ENCODE assay signal across 16 mouse cellular contexts in the genomic region with DNA sequence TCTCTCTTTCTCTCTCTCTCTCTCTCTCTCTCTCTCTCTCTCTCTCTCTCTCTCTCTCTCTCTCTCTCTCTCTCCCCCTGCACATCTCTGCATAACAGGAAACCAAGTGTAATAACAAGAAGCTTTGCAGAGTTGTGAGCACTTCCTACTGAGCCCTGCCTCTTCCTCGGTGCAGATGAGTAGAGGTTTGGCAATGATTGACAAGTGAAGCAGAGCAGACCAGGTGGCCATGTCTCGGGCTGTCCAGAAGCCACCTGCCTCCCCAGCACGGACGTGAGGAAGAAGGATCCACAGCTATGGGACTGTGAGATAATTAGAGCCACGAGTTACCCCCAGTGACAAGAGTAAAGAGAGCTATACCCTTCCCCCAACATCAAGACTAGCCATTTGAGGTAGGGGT. TPM values are rescaled to one million over a fixed set of nuclear protein-coding genes. Genes with fewer than 3 reads are reported as not detected.
DNase-seq lines count a peak whose midpoint lies in the region; TF ChIP-seq lines count a peak whose summit lies in the region.
"Had no signal": no experiment of that assay in that cellular context is flagged by ENCODE, and none has a peak within 500 bp of the region (broad histone marks: within the 10 kb centered on the region; RNA-seq: fewer than 3 reads in every experiment).

No protein-coding gene starts in this region.

- no peak for TF ChIP-seq POLR2A in CH12.LX (IDR thresholded peaks at IDR 0.05; ENCODE audit: low read depth, low read length)

- no peaks in the 10 kb centered on the region for H3K79me2 ChIP-seq in CH12.LX (replicated peaks; ENCODE audit: control insufficient read depth, extremely low read depth, insufficient read depth, poor library complexity, severe bottlenecking)

- H3K4me2 ChIP-seq in CH12.LX (ENCODE audit: insufficient read depth, low read depth, poor library complexity, severe bottlenecking): no peak overlapping the region
- H3K4me2 ChIP-seq: embryonic facial prominence, embryonic 13.5 days; forebrain, embryonic 12.5 days; liver, embryonic 13.5 days had no signal

- H3K36me3 ChIP-seq in CH12.LX (replicated peaks in 1 of 2; ENCODE audit: control insufficient read depth in 1 of 2, insufficient read depth in 1 of 2, low read length in 1 of 2): peaks cover 0 to 31% of the 10 kb centered on the region in 2 experiments
- H3K36me3 ChIP-seq: embryonic facial prominence, embryonic 13.5 days; forebrain, embryonic 12.5 days; liver, embryonic 13.5 days had no signal

- dilution Hi-C loops in CH12.LX (cut with MboI; ENCODE audit: extremely low pct_ligation_motif_present, extremely low pct_unique_long_range_greater_than_20kb, low sequenced_read_pairs): no loop called here

- H3K27ac ChIP-seq in CH12.LX (ENCODE audit: insufficient read depth, low read depth): no peak overlapping the region
- H3K27ac ChIP-seq: embryonic facial prominence, embryonic 13.5 days; forebrain, embryonic 12.5 days; hindbrain, postnatal 0 days; liver, embryonic 13.5 days had no signal

- peaks cover 31 to 67% of the 10 kb centered on the region in 2 experiments for H3K4me1 ChIP-seq in CH12.LX (ENCODE audit: control insufficient read depth in 1 of 2, insufficient read depth in 2 of 2)

- peaks cover 3% of the 10 kb centered on the region for H3K9me3 ChIP-seq in CH12.LX (replicated peaks; ENCODE audit: low read length)
- H3K9me3 ChIP-seq: embryonic facial prominence, embryonic 13.5 days; forebrain, embryonic 12.5 days; liver, embryonic 13.5 days had no signal

- in situ Hi-C loops in CH12.LX (cut with MboI; ENCODE audit: low pct_ligation_motif_present, low pct_unique_long_range_greater_than_20kb, low sequenced_read_pairs): no loop called here

- TF ChIP-seq CTCF in CH12.LX (conservative IDR thresholded peaks at IDR 0.05 in 1 of 2, IDR thresholded peaks at IDR 0.05 in 1 of 2; ENCODE audit: low read depth in 2 of 2, low read length in 2 of 2): no peak

- no peak overlapping the region for H3K4me3 ChIP-seq in CH12.LX (replicated peaks in 1 of 3; ENCODE audit: low read depth in 2 of 3, low read length in 2 of 3, poor library complexity in 1 of 3)
- H3K4me3 ChIP-seq: embryonic facial prominence, embryonic 13.5 days; forebrain, embryonic 12.5 days; liver, embryonic 13.5 days had no signal

- TF ChIP-seq EP300 in CH12.LX (IDR thresholded peaks at IDR 0.05; ENCODE audit: low read length): no peak

- DNase-seq in spleen, adult 18-20 months: peak; percentile 33 to 39
- DNase-seq in spleen, adult 12 weeks (ENCODE audit: low spot score): no peak
- DNase-seq in CH12.LX (ENCODE audit: extremely low read depth): peak; percentile 58
- DNase-seq in natural killer cell, adult 2 months (ENCODE audit: low spot score in 2 of 2): peak; percentile 42 to 64
- DNase-seq in thymus, postnatal 4 days: peak; percentile 49
- DNase-seq in embryo, embryonic 10 days (ENCODE audit: low spot score): no peak
- DNase-seq in kidney, adult 18-20 months: no peak
- DNase-seq: adrenal gland, postnatal 10 days; cerebellum, postnatal 36 days; heart, adult 18-20 months; heart, postnatal 14 days; left cerebral cortex, postnatal 4 days; liver, embryonic 13.5 days had no signal

- no peak overlapping the region for H3K9ac ChIP-seq in CH12.LX (ENCODE audit: insufficient read depth, low read depth)
- H3K9ac ChIP-seq: embryonic facial prominence, embryonic 13.5 days; forebrain, embryonic 12.5 days; liver, embryonic 13.5 days had no signal

- no peaks in the 10 kb centered on the region for H3K27me3 ChIP-seq in CH12.LX (replicated peaks)
- H3K27me3 ChIP-seq: embryonic facial prominence, embryonic 13.5 days; forebrain, embryonic 12.5 days; liver, embryonic 13.5 days had no signal

- TF ChIP-seq RAD21 in CH12.LX (IDR thresholded peaks at IDR 0.05; ENCODE audit: low read depth, low read length): no peak

TF ChIP-seq in CH12.LX, 34 proteins besides CTCF, POLR2A, EP300 and RAD21:
- TF ChIP-seq CHD1 (IDR thresholded peaks at IDR 0.05; ENCODE audit: low read depth, low read length) (no peak), JUND (conservative IDR thresholded peaks at IDR 0.05; ENCODE audit: low read depth, low read length) (no peak), BHLHE40 (IDR thresholded peaks at IDR 0.05; ENCODE audit: low read depth, low read length) (no peak), HCFC1 (IDR thresholded peaks at IDR 0.05; ENCODE audit: low read depth, low read length) (no peak), GABPA (IDR thresholded peaks at IDR 0.05; ENCODE audit: insufficient replicate concordance, low read depth, low read length) (no peak), USF1 (IDR thresholded peaks at IDR 0.05; ENCODE audit: low read depth, low read length) (no peak), MAX (IDR thresholded peaks at IDR 0.05; ENCODE audit: low read length) (no peak), E2F4 (IDR thresholded peaks at IDR 0.05; ENCODE audit: insufficient replicate concordance, low read depth, low read length) (no peak), JUN (IDR thresholded peaks at IDR 0.05; ENCODE audit: insufficient read depth, low read depth, low read length) (no peak), ZC3H11A (IDR thresholded peaks at IDR 0.05; ENCODE audit: low read depth, low read length) (no peak), USF2 (conservative IDR thresholded peaks at IDR 0.05; ENCODE audit: low read depth, low read length) (no peak), KAT2A (IDR thresholded peaks at IDR 0.05; ENCODE audit: insufficient replicate concordance, low read length) (no peak), NELFE (IDR thresholded peaks at IDR 0.05; ENCODE audit: low read depth, low read length) (no peak), SMC3 (IDR thresholded peaks at IDR 0.05; ENCODE audit: low read depth, low read length) (no peak), MAZ (IDR thresholded peaks at IDR 0.05; ENCODE audit: low read depth, low read length) (no peak), ELF1 (IDR thresholded peaks at IDR 0.05; ENCODE audit: low read depth, low read length) (no peak), ETS1 (conservative IDR thresholded peaks at IDR 0.05; ENCODE audit: low read depth, low read length) (no peak)

RNA-seq across cellular contexts. Expression of gene Arhgap25, which starts 29.1 kb away (rescaled TPM):
- total RNA-seq in CH12.LX (2012; rRNA removed) (9.3 and 11.7 TPM in 2 replicates), CH12.LX (2014; rRNA removed) (11.2 and 12.5 TPM in 2 replicates)
- 16.5 TPM in 2 replicates for polyA plus RNA-seq in CH12.LX (2012; ENCODE audit: insufficient read length, low read depth)

Comparison
In these comparisons a context has a peak if more than half of its experiments do, and no peak if none do; other contexts are left out.
1. DNase-seq: peak in spleen, adult 18-20 months (2 of 2), CH12.LX (single experiment), natural killer cell, adult 2 months (2 of 2) and thymus, postnatal 4 days (single experiment); none in spleen, adult 12 weeks (single experiment), embryo, embryonic 10 days (single experiment) and kidney, adult 18-20 months (single experiment).